Mouse (Mus musculus) C2C12 (cell line): ENCODE results near the gene Ccl4.

Experiments
- CTCF ChIP-seq: IDR thresholded peaks from one replicate; pipeline ENCODE4 v1.5.1; 2011; ENCODE audit not compliant: control insufficient read depth, insufficient read depth, insufficient read length
- FOSL1 ChIP-seq: IDR thresholded peaks from one replicate; pipeline ENCODE4 v1.8.0; 2011; ENCODE audit warnings: mild to moderate bottlenecking, low read length; ENCODE audit not compliant: poor library complexity, insufficient read depth, severe bottlenecking
- MAX ChIP-seq: IDR thresholded peaks from one replicate; pipeline ENCODE4 v1.6.1; 2011; ENCODE audit warnings: mild to moderate bottlenecking, control low read depth
- MYOD1 ChIP-seq: IDR thresholded peaks from one replicate; pipeline ENCODE4 v1.6.1; 2011; ENCODE audit warnings: low read depth; ENCODE audit not compliant: control insufficient read depth, insufficient read length
- MYOG ChIP-seq: IDR thresholded peaks from one replicate; pipeline ENCODE4 v1.6.1; 2011; ENCODE audit not compliant: control insufficient read depth, insufficient read length; ENCODE audit errors: extremely low read depth
- USF1 ChIP-seq: IDR thresholded peaks from one replicate; pipeline ENCODE4 v1.6.1; 2011; ENCODE audit warnings: low read depth, mild to moderate bottlenecking, control low read depth, moderate library complexity

DNA sequence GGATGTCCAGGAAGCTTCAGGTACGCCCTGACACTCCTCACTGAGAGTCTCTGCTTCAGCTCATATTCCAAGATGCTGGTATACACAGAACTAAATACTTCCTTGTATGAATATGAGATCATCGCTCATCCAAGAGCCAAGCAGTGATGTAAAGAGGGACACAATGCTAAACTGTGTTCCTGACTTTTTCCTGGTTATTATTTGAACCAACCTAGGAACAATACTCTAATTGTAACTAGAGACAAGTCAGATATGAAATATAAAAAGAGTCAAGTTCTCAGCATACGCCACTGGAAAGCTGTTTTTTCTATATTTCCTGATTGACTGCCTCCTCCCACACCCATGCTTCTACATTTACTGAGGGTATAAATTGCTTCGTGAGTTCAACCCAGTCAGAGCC lies 46.3 kb downstream of the Ccl4 start, which contains the start of gene Wfdc18:
- TF ChIP-seq MAX (no peak), CTCF (no peak), MYOD1 (no peak), USF1 (no peak), MYOG (no peak), FOSL1 (no peak)
